Mouse (Mus musculus): ENCODE data around the gene Boc.

DNA sequence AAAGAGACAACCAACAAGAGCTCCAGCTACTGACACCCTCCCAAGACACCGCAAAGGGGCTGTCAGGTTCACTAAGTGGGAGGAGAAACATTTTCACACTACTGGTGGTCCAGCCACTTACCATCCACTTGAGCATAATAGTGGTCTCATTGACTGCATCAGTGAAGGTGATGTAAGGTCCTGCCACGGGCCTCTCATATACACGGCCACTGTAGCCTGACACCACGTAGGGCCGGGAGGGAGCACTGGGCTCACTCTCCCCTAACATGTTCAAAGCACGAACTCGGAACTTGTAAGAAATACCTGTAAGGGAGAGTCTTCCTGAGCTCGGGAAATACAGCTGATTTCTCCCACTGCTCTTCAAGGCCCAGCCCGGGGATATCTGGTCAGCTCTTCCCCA, 67.6 kb downstream of the Boc start:
- TF ChIP-seq POLR2A (IDR thresholded peaks at IDR 0.05; ENCODE audit: low read depth, low read length) (no peak), CTCF (IDR thresholded peaks at IDR 0.05; ENCODE audit: borderline replicate concordance, insufficient read depth, low read length) (no peak)
